Mouse (Mus musculus): Measurements from ENCODE around the gene Cd46.

The Cd46 gene

GRCm38 (mm10) chr1:195018089-195018999 is 73.7 kb downstream of the Cd46 start:
- peak; percentile 53 for DNase-seq (ENCODE audit: low spot score)

- DNase-seq (ENCODE audit: low spot score), result no peak
Observed at GRCm38 (mm10) chr1:195017626-195018025, 74.4 kb downstream of the Cd46 start.

- DNase-seq (ENCODE audit: low spot score), result peak; percentile 34
Observed at GRCm38 (mm10) chr1:195016811-195017501, 75.1 kb downstream of the Cd46 start.

- DNase-seq (ENCODE audit: low spot score), result no peak
Observed at GRCm38 (mm10) chr1:195015281-195015680, 76.8 kb downstream of the Cd46 start.

GRCm38 (mm10) chr1:195014201-195014885 is 77.7 kb downstream of the Cd46 start:
- DNase-seq (ENCODE audit: low spot score), result no peak

- DNase-seq (ENCODE audit: low spot score), result no peak
Observed at GRCm38 (mm10) chr1:195012531-195012930, 79.5 kb downstream of the Cd46 start.

GRCm38 (mm10) chr1:195006267-195006666 is 85.8 kb downstream of the Cd46 start:
- DNase-seq (ENCODE audit: low spot score), result no peak

GRCm38 (mm10) chr1:195004194-195004593 is 87.9 kb downstream of the Cd46 start:
- DNase-seq (ENCODE audit: low spot score), result no peak

- no peak for DNase-seq (ENCODE audit: low spot score)
Observed at GRCm38 (mm10) chr1:195003328-195003727, 88.7 kb downstream of the Cd46 start.

- no peak for DNase-seq (ENCODE audit: low spot score)
Observed at GRCm38 (mm10) chr1:194998396-194998795, 93.7 kb downstream of the Cd46 start.

GRCm38 (mm10) chr1:194995196-194995595 is 96.9 kb downstream of the Cd46 start:
- no peak for DNase-seq (ENCODE audit: low spot score)

GRCm38 (mm10) chr1:194994262-194994661 is 97.8 kb downstream of the Cd46 start:
- no peak for DNase-seq (ENCODE audit: low spot score)

- DNase-seq (ENCODE audit: low spot score), result no peak
Observed at GRCm38 (mm10) chr1:194993409-194993988, 98.5 kb downstream of the Cd46 start.

- DNase-seq (ENCODE audit: low spot score), result no peak
Observed at GRCm38 (mm10) chr1:194992589-194993317, 99.3 kb downstream of the Cd46 start.

- no peak for DNase-seq (ENCODE audit: low spot score)
Observed at GRCm38 (mm10) chr1:194991654-194992053, 100.4 kb downstream of the Cd46 start.

GRCm38 (mm10) chr1:194990976-194991375 is 101.1 kb downstream of the Cd46 start:
- DNase-seq (ENCODE audit: low spot score), result no peak

- no peak for DNase-seq (ENCODE audit: low spot score)
Observed at GRCm38 (mm10) chr1:194989024-194989423, 103.0 kb downstream of the Cd46 start.

Data from urinary bladder, postnatal 25 days (tissue).